Mouse (Mus musculus) Muller cell, postnatal 12 days (primary cell): ENCODE measurements at regions not wholly inside any gene's neighbourhood (a gene's known extent, or its start where the extent isn't known, plus 50 kb on each side); places are given as distances from the start of the nearest gene placed in this dataset.
A peak's percentile ranks its signal among the peaks of the same experiment; 100 is the strongest.

Experiments used
- DNase-seq: peaks from one replicate; pipeline ENCODE4 v3.0.0-alpha.2; 2015; ENCODE audit errors: inconsistent ontology term

- DNase-seq = no peak
These were observed 270.1 kb downstream of the Mid1ip1 start for GRCm38 (mm10) chrX:10984894-10985293.

DNA sequence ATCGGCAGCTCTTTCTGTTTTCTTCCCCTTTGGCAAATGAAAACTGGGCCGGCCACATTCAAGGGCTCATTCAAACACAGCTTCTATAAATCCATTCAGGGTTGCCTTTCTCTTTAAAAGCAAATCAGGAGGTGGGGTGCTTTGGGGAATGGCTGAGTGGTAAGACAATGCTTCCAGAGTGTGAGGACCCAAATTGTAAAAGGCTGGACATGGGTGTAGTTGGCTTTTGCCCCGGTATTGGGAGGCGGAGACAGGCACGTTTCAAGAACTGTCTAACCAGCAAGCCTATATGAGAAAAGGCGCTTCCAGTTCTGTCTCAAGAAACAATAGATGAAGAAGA lies 277.0 kb downstream of the Mid1ip1 start:
- no peak for DNase-seq

GRCm38 (mm10) chrX:10992211-10993004 lies 277.6 kb downstream of the Mid1ip1 start:
- DNase-seq = peak; percentile 58

- DNase-seq = peak; percentile 48
These were observed 278.2 kb downstream of the Mid1ip1 start for GRCm38 (mm10) chrX:10993005-10993377.

DNA sequence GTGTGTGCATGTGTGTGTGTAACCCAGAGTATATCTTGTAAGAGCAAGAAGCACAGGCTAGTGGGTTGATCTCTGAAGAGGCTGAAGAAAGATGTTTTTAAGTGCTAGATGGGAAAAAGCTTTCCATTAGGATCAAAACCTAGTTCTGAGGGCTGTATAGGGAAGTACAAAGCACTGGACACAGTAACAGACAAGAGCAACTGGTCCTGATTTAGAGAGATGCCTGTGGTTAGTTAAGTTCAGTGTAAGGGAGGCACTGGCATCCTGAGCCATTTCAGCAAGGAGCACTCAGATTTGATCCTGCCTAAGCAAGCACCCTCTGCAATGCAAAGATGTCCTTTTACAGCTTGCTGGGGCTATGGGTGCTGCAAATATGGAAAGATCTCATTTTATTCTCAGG lies 280.1 kb downstream of the Mid1ip1 start:
- no peak for DNase-seq

- DNase-seq = peak; percentile 50
These were observed 286.4 kb downstream of the Mid1ip1 start for GRCm38 (mm10) chrX:11001180-11001579.

GRCm38 (mm10) chrX:11039278-11039677 lies 259.8 kb upstream of the H2al1a start:
- DNase-seq = no peak

GRCm38 (mm10) chrX:11046769-11047168 lies 252.3 kb upstream of the H2al1a start:
- no peak for DNase-seq

GRCm38 (mm10) chrX:11082171-11082570 lies 216.9 kb upstream of the H2al1a start:
- DNase-seq = no peak

DNA sequence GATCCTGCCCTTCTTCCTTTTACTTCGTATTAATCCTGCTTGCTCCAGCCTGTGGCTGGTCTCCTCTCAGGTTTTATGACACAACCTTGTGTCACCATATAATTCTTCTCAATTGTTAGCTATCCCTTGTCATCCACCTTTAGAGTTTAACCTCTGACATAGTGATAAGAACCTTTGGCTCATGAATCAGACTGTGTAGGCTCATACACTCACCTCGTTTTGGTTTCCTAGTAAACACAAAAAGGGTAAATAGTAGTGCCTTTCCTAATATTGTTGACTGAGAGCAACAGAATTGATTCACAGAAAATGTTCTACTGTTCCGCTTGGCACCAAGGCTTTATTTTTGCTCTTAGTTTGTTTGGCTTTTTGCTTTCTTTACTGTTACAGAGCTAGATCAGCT lies 216.2 kb upstream of the H2al1a start:
- no peak for DNase-seq

- no peak for DNase-seq
These were observed 212.6 kb upstream of the H2al1a start for GRCm38 (mm10) chrX:11086257-11087072.

DNA sequence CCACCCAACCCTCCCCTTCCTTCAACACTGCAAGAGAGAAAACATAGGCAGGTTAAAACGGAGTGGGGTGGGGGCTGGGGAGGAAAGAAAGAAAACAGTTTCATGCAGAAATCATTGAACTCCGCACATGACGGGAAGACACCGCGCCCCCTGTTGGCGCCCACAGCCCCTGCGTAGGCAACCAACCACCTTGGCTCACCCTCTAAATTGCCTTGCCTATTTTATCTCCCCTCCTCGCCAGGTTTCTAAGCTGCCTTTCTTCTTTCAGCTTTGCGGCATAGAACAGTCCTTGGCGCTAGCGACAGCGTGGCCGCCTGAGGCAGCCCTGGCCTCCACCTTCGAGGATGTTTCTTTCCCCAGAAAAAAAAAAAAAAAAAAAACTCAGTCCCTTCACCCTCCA lies 211.1 kb upstream of the H2al1a start:
- peak; percentile 28 for DNase-seq

- DNase-seq = no peak
These were observed 210.6 kb upstream of the H2al1a start for GRCm38 (mm10) chrX:11088506-11088905.

DNA sequence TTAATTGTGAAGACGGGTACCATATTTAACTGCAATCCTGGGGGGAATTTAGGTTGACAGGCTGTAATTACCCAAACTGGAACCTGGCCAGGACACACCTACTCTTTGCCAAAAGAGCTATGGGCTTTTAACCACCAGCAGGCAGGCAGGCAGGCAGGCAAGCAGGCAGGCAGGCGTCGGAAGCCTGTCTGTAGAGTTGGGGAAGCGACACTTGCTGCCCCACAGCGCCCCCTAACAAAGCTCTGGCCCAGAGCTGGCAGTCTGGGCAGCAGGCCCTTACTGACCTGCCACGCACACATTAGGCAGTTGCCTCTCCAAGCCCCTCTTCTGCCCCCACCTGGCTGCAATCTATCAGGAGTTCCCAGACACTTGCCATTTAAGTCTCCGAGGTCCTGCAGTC lies 208.6 kb upstream of the H2al1a start:
- no peak for DNase-seq

DNA sequence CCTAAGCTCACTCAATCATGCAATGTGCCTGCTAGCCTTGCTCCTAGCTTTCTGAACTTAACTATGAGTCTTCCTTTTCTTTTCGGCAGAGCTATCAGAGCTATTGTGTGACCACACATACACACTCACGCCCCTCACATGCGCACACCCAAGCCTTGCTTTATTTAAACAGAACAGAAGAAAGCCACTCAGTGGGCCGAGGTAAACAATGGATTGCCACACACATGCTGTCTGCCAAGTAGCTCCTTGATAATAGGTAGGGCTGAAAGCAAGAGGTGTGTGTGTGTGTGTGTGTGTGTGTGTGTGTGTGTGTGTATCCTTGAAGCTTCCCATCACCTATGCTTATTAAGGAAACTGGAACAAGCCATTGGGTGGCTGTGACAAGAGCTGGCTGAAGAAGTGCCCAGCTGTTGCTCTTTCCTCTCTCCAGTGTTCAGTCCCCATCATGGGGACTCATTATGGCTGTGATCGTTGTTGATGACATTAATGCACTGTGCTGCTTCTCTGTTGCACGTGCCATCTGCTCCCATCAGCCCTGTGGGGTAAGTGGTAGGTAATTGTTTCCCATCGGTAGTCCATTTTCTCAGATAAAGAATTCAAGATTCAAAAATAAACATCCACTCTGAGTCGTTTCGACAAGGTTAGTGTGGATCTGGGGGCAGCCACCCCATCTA lies 201.3 kb upstream of the H2al1a start:
- DNase-seq = no peak

GRCm38 (mm10) chrX:11098366-11098765 lies 200.7 kb upstream of the H2al1a start:
- DNase-seq = peak; percentile 22

DNA sequence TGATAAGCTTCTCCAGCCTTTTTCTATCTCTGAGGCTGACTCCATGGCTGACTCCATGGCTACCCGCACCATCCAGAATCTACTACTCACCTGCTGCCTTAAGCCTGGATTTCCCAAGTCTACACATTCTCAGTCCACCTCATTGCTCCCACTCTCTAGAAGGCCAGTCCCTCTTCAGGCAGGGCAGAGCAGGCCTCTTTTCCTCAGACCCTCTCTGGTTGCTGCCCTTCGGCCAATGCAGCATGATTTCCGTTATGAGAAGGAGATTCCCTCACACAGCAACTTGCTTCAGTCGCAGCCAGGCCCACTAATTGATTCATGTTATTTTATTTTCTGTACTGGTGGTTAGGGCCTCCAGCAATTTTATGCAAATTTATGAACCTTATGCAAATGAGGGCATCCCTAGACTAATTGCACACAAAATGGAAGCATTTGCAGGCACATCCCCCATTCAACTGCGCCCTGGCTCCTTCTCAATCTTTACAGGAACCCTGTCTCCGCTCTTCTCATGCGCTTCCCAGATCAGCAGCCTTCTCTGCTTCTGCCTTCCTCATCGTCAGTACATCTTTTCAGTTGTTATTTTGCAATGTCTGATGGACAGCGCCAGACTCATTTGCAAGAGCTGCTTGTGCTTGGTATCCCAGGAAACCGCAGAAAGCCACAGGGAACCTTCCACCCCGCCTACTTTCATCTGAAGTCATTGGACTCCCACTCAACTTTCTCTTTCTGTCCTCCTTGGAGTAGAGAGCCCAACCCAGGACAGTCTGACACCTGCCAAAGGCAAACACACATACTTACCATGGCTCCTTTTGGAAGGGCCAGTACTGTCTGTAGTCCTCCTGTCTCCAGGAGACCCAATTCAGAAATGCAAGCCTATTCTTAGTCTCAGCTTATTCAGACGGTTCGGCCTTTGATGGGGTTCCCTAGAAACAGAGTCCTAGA lies 199.6 kb upstream of the H2al1a start:
- peak; percentile 43 for DNase-seq

- DNase-seq = no peak
These were observed 198.1 kb upstream of the H2al1a start for GRCm38 (mm10) chrX:11100935-11101334.

DNA sequence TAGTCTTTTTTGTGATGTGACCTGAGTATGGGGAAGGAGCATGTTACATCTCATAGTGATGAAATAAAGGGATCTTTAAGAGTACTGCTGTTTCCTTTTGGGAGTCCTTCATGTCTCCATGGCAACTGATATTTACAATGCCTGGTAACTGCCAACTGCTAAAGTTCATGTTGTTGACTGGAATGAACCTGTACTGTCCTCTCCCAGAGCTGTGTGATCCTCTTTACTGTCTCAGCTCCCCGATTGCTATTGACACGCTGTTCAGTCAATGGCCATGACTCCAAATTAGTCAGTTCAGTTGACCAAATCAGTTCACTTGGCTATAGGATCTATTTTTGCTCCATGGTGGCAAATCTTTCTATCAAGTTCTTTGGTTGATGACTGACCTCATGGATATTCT lies 167.8 kb upstream of the H2al1a start:
- DNase-seq = no peak

- peak; percentile 34 for DNase-seq
These were observed 159.1 kb upstream of the H2al1a start for GRCm38 (mm10) chrX:11139971-11140421.

DNA sequence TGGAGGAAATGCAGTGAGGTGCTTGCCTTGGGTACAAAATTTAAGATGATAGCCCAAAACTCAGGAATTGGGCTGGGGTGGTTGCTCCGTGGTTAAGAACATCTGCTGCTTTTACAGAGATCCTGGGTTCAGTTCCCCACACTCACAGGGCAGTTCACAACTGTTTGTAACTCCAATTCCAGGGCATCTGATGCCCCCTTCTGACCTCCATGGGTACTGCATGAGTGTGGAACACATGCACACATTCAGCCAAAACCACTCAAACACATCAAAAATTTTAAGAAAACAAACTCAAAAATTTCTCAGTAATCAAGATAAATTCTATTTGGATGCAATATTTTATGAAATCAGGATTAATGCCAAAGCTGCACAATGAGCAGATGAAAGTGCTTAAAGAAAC lies 157.8 kb upstream of the H2al1a start:
- no peak for DNase-seq
